In the genomic region with DNA sequence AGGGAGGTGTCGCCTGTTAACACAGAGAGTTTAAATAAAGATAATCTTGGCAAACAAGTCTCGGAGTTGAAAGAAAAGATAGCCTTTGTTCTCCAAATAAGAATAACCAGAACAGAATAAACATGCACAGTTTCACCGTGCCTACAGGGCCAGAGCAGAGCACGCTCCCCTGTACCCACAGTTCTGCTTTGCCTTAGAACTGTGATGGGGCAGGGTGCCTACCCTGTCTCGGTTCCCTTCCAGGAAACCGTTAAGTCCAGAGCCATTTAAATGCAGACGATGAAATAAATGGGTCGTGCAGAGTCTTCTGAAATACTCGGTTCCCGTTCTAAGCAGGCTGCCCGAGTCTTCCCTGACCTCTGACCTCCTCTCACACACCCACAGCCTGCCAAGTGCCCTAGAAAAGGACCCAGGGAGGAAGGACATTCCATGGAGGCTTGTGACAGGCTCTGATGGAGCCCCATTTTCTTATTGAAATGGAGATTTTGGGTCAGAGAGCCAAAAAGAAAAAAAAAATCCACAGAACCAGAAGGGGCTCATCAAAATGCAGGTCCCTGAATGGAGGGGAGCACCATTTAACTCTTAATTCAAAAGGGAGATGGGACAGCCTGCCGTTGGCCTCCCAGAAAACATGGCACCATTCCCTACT, we compare ENCODE assay signal across 13 mouse cellular contexts.
DNase-seq lines count a peak whose midpoint lies in the region; ATAC-seq and TF ChIP-seq lines count a peak whose summit lies in the region.
"Had no signal": no experiment of that assay in that cellular context is flagged by ENCODE, and none has a peak within 500 bp of the region (broad histone marks: within the 10 kb centered on the region; RNA-seq: fewer than 3 reads in every experiment).

No protein-coding gene starts in this region.

- no peak overlapping the region for H3K9ac ChIP-seq in forebrain, embryonic 14.5 days (ENCODE audit: low read length)
- H3K9ac ChIP-seq in forebrain, embryonic 11.5 days (ENCODE audit: low read length): no peak overlapping the region
- no peak overlapping the region for H3K9ac ChIP-seq in heart, adult 2 months (ENCODE audit: low read depth, low read length)
- H3K9ac ChIP-seq: heart, embryonic 12.5 days; liver, embryonic 15.5 days had no signal

- TF ChIP-seq CTCF in heart, adult 2 months (IDR thresholded peaks at IDR 0.05): no peak

- no peak overlapping the region for H3K27ac ChIP-seq in forebrain, embryonic 14.5 days (ENCODE audit: low read depth, low read length)
- H3K27ac ChIP-seq in forebrain, embryonic 11.5 days (ENCODE audit: low read depth, low read length): no peak overlapping the region
- no peak overlapping the region for H3K27ac ChIP-seq in heart, adult 2 months
- H3K27ac ChIP-seq: left cerebral cortex, adult 2 months; liver, embryonic 15.5 days had no signal

- TF ChIP-seq EP300 in heart, adult 2 months (IDR thresholded peaks at IDR 0.05; ENCODE audit: insufficient read depth, low read depth, low read length): no peak

- peak; percentile 75 for DNase-seq in forebrain, embryonic 14.5 days (ENCODE audit: low spot score)
- DNase-seq in forebrain, embryonic 11.5 days (ENCODE audit: low spot score): no peak
- DNase-seq in right cerebral cortex, postnatal 10 days (ENCODE audit: low spot score in 2 of 2): peak; percentile 66 to 81
- DNase-seq in right cerebral cortex, postnatal 14 days: no peak
- peak; percentile 47 for DNase-seq in lung, postnatal 10 days
- DNase-seq in yolk sac, embryonic 10.5 days (ENCODE audit: low spot score): no peak
- DNase-seq in ovary, postnatal 10 days (ENCODE audit: low spot score): no peak
- no peak for DNase-seq in heart, adult 2 months
- DNase-seq: thymus, adult 2 months had no signal

- TF ChIP-seq POLR2A in heart, adult 2 months (IDR thresholded peaks at IDR 0.05; ENCODE audit: insufficient read depth, low read depth, low read length): no peak

- H3K27me3 ChIP-seq in forebrain, embryonic 14.5 days (replicated peaks; ENCODE audit: control insufficient read depth, insufficient read depth, low read length): no peaks in the 10 kb centered on the region
- H3K27me3 ChIP-seq in forebrain, embryonic 11.5 days (ENCODE audit: control insufficient read depth, insufficient read depth, low read length): no peaks in the 10 kb centered on the region
- no peaks in the 10 kb centered on the region for H3K27me3 ChIP-seq in heart, adult 2 months (ENCODE audit: control insufficient read depth, insufficient read depth, low read length)
- H3K27me3 ChIP-seq: heart, embryonic 12.5 days; liver, embryonic 15.5 days had no signal

- no peaks in the 10 kb centered on the region for H3K36me3 ChIP-seq in forebrain, embryonic 14.5 days (ENCODE audit: control insufficient read depth, insufficient read depth, low read length)
- no peaks in the 10 kb centered on the region for H3K36me3 ChIP-seq in forebrain, embryonic 11.5 days (ENCODE audit: control insufficient read depth, insufficient read depth, low read length)
- H3K36me3 ChIP-seq in heart, adult 2 months (ENCODE audit: control insufficient read depth, insufficient read depth, low read length): no peaks in the 10 kb centered on the region
- H3K36me3 ChIP-seq: heart, embryonic 12.5 days; liver, embryonic 15.5 days had no signal

- intact Hi-C loops in heart, adult 2 months (cut with DNase I): no loop called here

- H3K9me3 ChIP-seq in forebrain, embryonic 14.5 days (replicated peaks; ENCODE audit: control insufficient read depth, low read length): no peaks in the 10 kb centered on the region
- H3K9me3 ChIP-seq in forebrain, embryonic 11.5 days (ENCODE audit: control insufficient read depth, low read length): no peaks in the 10 kb centered on the region
- H3K9me3 ChIP-seq: liver, embryonic 15.5 days had no signal

- no peaks in the 10 kb centered on the region for H3K79me2 ChIP-seq in heart, adult 2 months (replicated peaks; ENCODE audit: control insufficient read depth, insufficient read depth, low read length)

- WGBS in forebrain, embryonic 14.5 days: 37% methylated on average over 12 of the region's 12 CpGs
- 51% methylated on average over 12 of the region's 12 CpGs for WGBS in forebrain, embryonic 11.5 days
- WGBS in heart, adult 2 months: 64% methylated on average over 12 of the region's 12 CpGs

- H3K4me3 ChIP-seq in forebrain, embryonic 14.5 days (ENCODE audit: low read depth, low read length): no peak overlapping the region
- H3K4me3 ChIP-seq in forebrain, embryonic 11.5 days (ENCODE audit: low read depth, low read length): no peak overlapping the region
- no peak overlapping the region for H3K4me3 ChIP-seq in heart, adult 2 months
- H3K4me3 ChIP-seq: heart, embryonic 12.5 days; left cerebral cortex, adult 2 months; liver, embryonic 15.5 days had no signal

- H3K4me2 ChIP-seq in forebrain, embryonic 14.5 days (ENCODE audit: low read length): no peak overlapping the region
- H3K4me2 ChIP-seq in forebrain, embryonic 11.5 days (ENCODE audit: low read depth, low read length, severe bottlenecking): no peak overlapping the region
- H3K4me2 ChIP-seq: heart, embryonic 12.5 days; liver, embryonic 15.5 days had no signal

- no peaks in the 10 kb centered on the region for H3K4me1 ChIP-seq in forebrain, embryonic 14.5 days (ENCODE audit: control insufficient read depth, insufficient read depth, low read length)
- H3K4me1 ChIP-seq in forebrain, embryonic 11.5 days (replicated peaks; ENCODE audit: control insufficient read depth, insufficient read depth, low read length): no peaks in the 10 kb centered on the region
- H3K4me1 ChIP-seq in heart, adult 2 months (ENCODE audit: control insufficient read depth, insufficient read depth, low read length): no peaks in the 10 kb centered on the region
- H3K4me1 ChIP-seq: liver, embryonic 15.5 days had no signal

- peak; percentile 48; the same call in 1 of the 2 replicates for ATAC-seq in forebrain, embryonic 14.5 days
- ATAC-seq in forebrain, embryonic 11.5 days (replicated peaks; ENCODE audit: low FRiP score): no peak
- ATAC-seq: intestine, embryonic 16.5 days had no signal

Comparison
In these comparisons a context has a peak if more than half of its experiments do, and no peak if none do; other contexts are left out.
1. DNase-seq: peak in forebrain, embryonic 14.5 days (single experiment), right cerebral cortex, postnatal 10 days (2 of 2) and lung, postnatal 10 days (single experiment); none in forebrain, embryonic 11.5 days (single experiment), right cerebral cortex, postnatal 14 days (single experiment), yolk sac, embryonic 10.5 days (single experiment), ovary, postnatal 10 days (single experiment) and heart, adult 2 months (0 of 2).